Mouse (Mus musculus) intestine, postnatal 0 days (tissue): ENCODE results near the gene Grik1. TPM values are rescaled to one million over a fixed set of nuclear protein-coding genes. Genes with fewer than 3 reads are reported as not detected.

Source experiments
- ATAC-seq: fragments of 200-750 bp; cut with Nextera tagmentation; 2 replicates; pipeline ENCODE4 v1.8.0; 2017; ENCODE audit warnings: mild to moderate bottlenecking, moderate TSS enrichment, moderate library complexity
- H3K27ac ChIP-seq: fragments of 300-500 bp; sonication (generic); 2 replicates; pipeline ENCODE4 v1.5.1; 2014; ENCODE audit warnings: mild to moderate bottlenecking, low read depth, low read length, moderate library complexity
- H3K27me3 ChIP-seq: fragments of 300-500 bp; sonication (generic); replicated peaks from 2 replicates; pipeline ENCODE4 v1.6.1; 2014; ENCODE audit warnings: low read length, mixed read lengths; ENCODE audit not compliant: control insufficient read depth, insufficient read depth
- H3K36me3 ChIP-seq: fragments of 300-500 bp; sonication (generic); 2 replicates; pipeline ENCODE4 v1.6.1; 2014; ENCODE audit warnings: mild to moderate bottlenecking, moderate library complexity; ENCODE audit not compliant: control insufficient read depth, insufficient read depth
- H3K4me1 ChIP-seq: fragments of 300-500 bp; sonication (generic); replicated peaks from 2 replicates; pipeline ENCODE4 v1.6.1; 2014; ENCODE audit warnings: antibody characterized with exemption, low read length, mixed read lengths; ENCODE audit not compliant: control insufficient read depth, insufficient read depth
- H3K4me2 ChIP-seq: fragments of 300-500 bp; sonication (generic); replicated peaks from 2 replicates; pipeline ENCODE4 v1.6.1; 2014; ENCODE audit warnings: low read depth, mild to moderate bottlenecking, moderate library complexity
- H3K4me3 ChIP-seq: fragments of 300-500 bp; sonication (generic); 2 replicates; pipeline ENCODE4 v1.5.1; 2014; ENCODE audit warnings: low read depth, low read length
- H3K9ac ChIP-seq: fragments of 300-500 bp; sonication (generic); 2 replicates; pipeline ENCODE4 v1.6.1; 2014; ENCODE audit warnings: mild to moderate bottlenecking, low read depth, low read length
- H3K9me3 ChIP-seq: fragments of 300-500 bp; sonication (generic); 2 replicates; pipeline ENCODE4 v1.6.1; 2016; ENCODE audit warnings: mixed run types; ENCODE audit not compliant: control insufficient read depth
- CTCF ChIP-seq: sonication (generic); IDR thresholded peaks from 2 replicates; pipeline ENCODE4 v1.5.1; 2016; ENCODE audit warnings: low read depth, mild to moderate bottlenecking, control low read depth, antibody characterized with exemption, moderate library complexity
- WGBS: fragments of 180-500 bp; shearing (Covaris S2); extraction: QIAGEN DNeasy Blood & Tissue Kit; methylation state at CpG from one replicate; pipeline ENCODE4 v1.1.7; 2014; 5-methylcytosine and 5-hydroxymethylcytosine counted together
- polyA plus RNA-seq: library from polyadenylated mRNA; unstranded; fragments of >200 nt; fragmentation: Nextera tagmentation; extraction: Ambion mirVana; gene quantifications from 2 replicates; pipeline ENCODE4 v1.2.1, GENCODE M21; 2015

Gene Grik1
- polyA plus RNA-seq, 1 experiment from 2014 or later, result 0.52 TPM

GRCm38 (mm10) chr16:88252676-88253075 is 37.4 kb downstream of the Grik1 start:
- H3K27ac ChIP-seq, result no peak overlapping the region
- TF ChIP-seq CTCF, result no peak
- H3K9ac ChIP-seq, result no peak overlapping the region
- ATAC-seq, result no peak
- H3K36me3 ChIP-seq, result no peaks in the 10 kb centered on the region
- 80% methylated on average over 2 of the region's 2 CpGs for WGBS
- H3K4me1 ChIP-seq, result no peaks in the 10 kb centered on the region
- no peaks in the 10 kb centered on the region for H3K27me3 ChIP-seq
- no peaks in the 10 kb centered on the region for H3K9me3 ChIP-seq
- H3K4me2 ChIP-seq, result no peak overlapping the region
- H3K4me3 ChIP-seq, result no peak overlapping the region

GRCm38 (mm10) chr16:88251049-88251448 is 39.0 kb downstream of the Grik1 start:
- Histone ChIP-seq H3K4me3 (no peak overlapping the region), H3K4me1 (no peaks in the 10 kb centered on the region), H3K27me3 (no peaks in the 10 kb centered on the region), H3K36me3 (no peaks in the 10 kb centered on the region), H3K4me2 (no peak overlapping the region), H3K9me3 (no peaks in the 10 kb centered on the region), H3K27ac (no peak overlapping the region), H3K9ac (no peak overlapping the region)
- 61% methylated on average over 5 of the region's 5 CpGs for WGBS
- ATAC-seq, result no peak
- TF ChIP-seq CTCF, result no peak

- Histone ChIP-seq H3K4me1 (no peaks in the 10 kb centered on the region), H3K4me3 (no peak overlapping the region), H3K27ac (no peak overlapping the region), H3K9ac (no peak overlapping the region), H3K27me3 (no peaks in the 10 kb centered on the region), H3K36me3 (no peaks in the 10 kb centered on the region), H3K9me3 (no peaks in the 10 kb centered on the region), H3K4me2 (no peak overlapping the region)
- 79% methylated on average over 3 of the region's 3 CpGs for WGBS
- TF ChIP-seq CTCF, result no peak
- no peak for ATAC-seq
Observed at GRCm38 (mm10) chr16:88249825-88250224, 40.2 kb downstream of the Grik1 start.

GRCm38 (mm10) chr16:88247586-88247985 is 42.5 kb downstream of the Grik1 start:
- Histone ChIP-seq H3K9ac (no peak overlapping the region), H3K27ac (no peak overlapping the region), H3K4me1 (no peaks in the 10 kb centered on the region), H3K4me2 (no peak overlapping the region), H3K4me3 (no peak overlapping the region), H3K27me3 (no peaks in the 10 kb centered on the region), H3K9me3 (no peaks in the 10 kb centered on the region), H3K36me3 (no peaks in the 10 kb centered on the region)
- no peak for TF ChIP-seq CTCF
- ATAC-seq, result no peak
- 88% methylated on average over 3 of the region's 3 CpGs for WGBS

GRCm38 (mm10) chr16:88244658-88245057 is 45.4 kb downstream of the Grik1 start:
- Histone ChIP-seq H3K27me3 (no peaks in the 10 kb centered on the region), H3K9ac (no peak overlapping the region), H3K36me3 (no peaks in the 10 kb centered on the region), H3K9me3 (no peaks in the 10 kb centered on the region), H3K4me2 (no peak overlapping the region), H3K4me3 (no peak overlapping the region), H3K4me1 (no peaks in the 10 kb centered on the region), H3K27ac (no peak overlapping the region)
- no peak for ATAC-seq
- TF ChIP-seq CTCF, result no peak
- 90% methylated on average over 4 of the region's 4 CpGs for WGBS

GRCm38 (mm10) chr16:88225616-88226015 is 64.4 kb downstream of the Grik1 start:
- no peaks in the 10 kb centered on the region for H3K4me1 ChIP-seq
- no peaks in the 10 kb centered on the region for H3K9me3 ChIP-seq
- H3K27me3 ChIP-seq, result no peaks in the 10 kb centered on the region
- H3K4me3 ChIP-seq, result no peak overlapping the region
- 50% methylated on average over 16 of the region's 16 CpGs for WGBS
- ATAC-seq, result no peak
- no peak overlapping the region for H3K4me2 ChIP-seq
- H3K36me3 ChIP-seq, result no peaks in the 10 kb centered on the region
- H3K27ac ChIP-seq, result no peak overlapping the region
- H3K9ac ChIP-seq, result no peak overlapping the region
- no peak for TF ChIP-seq CTCF

GRCm38 (mm10) chr16:88221932-88222331 is 68.1 kb downstream of the Grik1 start:
- Histone ChIP-seq H3K4me2 (no peak overlapping the region), H3K27me3 (no peaks in the 10 kb centered on the region), H3K4me3 (no peak overlapping the region), H3K36me3 (no peaks in the 10 kb centered on the region), H3K4me1 (no peaks in the 10 kb centered on the region), H3K9me3 (no peaks in the 10 kb centered on the region), H3K9ac (no peak overlapping the region), H3K27ac (no peak overlapping the region)
- TF ChIP-seq CTCF, result no peak
- no peak for ATAC-seq
- 64% methylated on average over 3 of the region's 3 CpGs for WGBS
